Mouse (Mus musculus) myocyte (in vitro differentiated cells): ENCODE measurements around the gene Dpep3.

Experiments
- MYOD1 ChIP-seq, 3 experiments: IDR thresholded peaks; one replicate each; pipeline ENCODE4 v1.6.1; 2011; ENCODE audit warnings: control low read depth in 2 of 3, low read depth in 2 of 3, mild to moderate bottlenecking in 2 of 3, moderate library complexity in 1 of 3; ENCODE audit not compliant: insufficient read length in 2 of 3, control insufficient read depth in 1 of 3
- MYOG ChIP-seq, 3 experiments: IDR thresholded peaks; one replicate each; pipeline ENCODE4 v1.6.1; 2011; ENCODE audit warnings: control low read depth in 2 of 3, low read depth in 2 of 3, mild to moderate bottlenecking in 2 of 3; ENCODE audit not compliant: insufficient read length in 2 of 3, control insufficient read depth in 1 of 3, insufficient read depth in 1 of 3
- POLR2A ChIP-seq: IDR thresholded peaks from one replicate; pipeline ENCODE4 v1.6.1; 2011; ENCODE audit warnings: low read depth, mild to moderate bottlenecking, control low read depth, moderate library complexity; ENCODE audit not compliant: insufficient read length
- POLR2AphosphoS2 ChIP-seq: IDR thresholded peaks from one replicate; pipeline ENCODE4 v1.6.1; 2011; ENCODE audit warnings: low read depth, control low read depth; ENCODE audit not compliant: insufficient read length
- SRF ChIP-seq: IDR thresholded peaks from one replicate; pipeline ENCODE4 v1.6.1; 2011; ENCODE audit warnings: low read depth; ENCODE audit not compliant: control insufficient read depth, insufficient read length
- USF1 ChIP-seq: IDR thresholded peaks from one replicate; pipeline ENCODE4 v1.6.1; 2011; ENCODE audit warnings: low read depth, mild to moderate bottlenecking, control low read depth, moderate library complexity

DNA sequence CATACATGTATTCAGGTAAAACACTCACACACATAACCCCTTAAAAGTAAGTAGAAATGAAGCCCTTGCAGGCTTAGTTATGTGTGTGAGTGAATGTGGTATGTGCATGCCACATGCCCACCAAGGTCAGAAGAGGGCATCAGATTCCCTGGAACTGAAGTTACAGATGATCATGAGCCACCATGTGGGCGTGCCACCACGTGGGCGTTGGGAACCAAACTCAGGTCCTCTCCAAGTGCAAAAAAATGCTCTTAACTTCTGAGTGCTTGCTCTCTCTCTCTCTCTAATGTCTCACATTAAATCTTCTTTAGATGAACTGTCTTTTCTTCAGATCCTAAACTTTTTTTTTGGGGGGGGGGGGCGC is 40.9 kb downstream of the Dpep3 start, which contains the start of gene Psmb10:
- TF ChIP-seq MYOD1 (IDR thresholded peaks at IDR 0.05; ENCODE audit: control insufficient read depth in 1 of 3, insufficient read length in 2 of 3, low read depth in 2 of 3) (no peak), SRF (no peak), POLR2A (no peak), MYOG (IDR thresholded peaks at IDR 0.05; ENCODE audit: control insufficient read depth in 1 of 3, insufficient read depth in 1 of 3, insufficient read length in 2 of 3, low read depth in 2 of 3) (no peak), POLR2AphosphoS2 (peak; percentile 61), USF1 (peak; percentile 59)
